Comparison of ENCODE assay signal across 22 mouse cellular contexts in genomic region chr5:27010582-27010981, GRCm38 (mm10).
DNase-seq lines count a peak whose midpoint lies in the region; ATAC-seq and TF ChIP-seq lines count a peak whose summit lies in the region.
"Had no signal": no experiment of that assay in that cellular context is flagged by ENCODE, and none has a peak within 500 bp of the region (broad histone marks: within the 10 kb centered on the region; RNA-seq: fewer than 3 reads in every experiment).

No protein-coding gene starts in this region.

- H3K9me3 ChIP-seq in midbrain, embryonic 10.5 days (replicated peaks) = no peaks in the 10 kb centered on the region
- H3K9me3 ChIP-seq: embryonic facial prominence, embryonic 15.5 days; heart, embryonic 15.5 days; hindbrain, embryonic 13.5 days had no signal

- no peak for TF ChIP-seq CTCF in lung, adult 2 months (IDR thresholded peaks at IDR 0.05; ENCODE audit: insufficient read depth, low read length)
- TF ChIP-seq CTCF in cerebellum, adult 2 months (IDR thresholded peaks at IDR 0.05; ENCODE audit: borderline replicate concordance, insufficient read depth, low read depth, low read length) = no peak

- WGBS in lung, adult 2 months = 72% methylated on average over 5 of the region's 5 CpGs
- 10% methylated on average over 5 of the region's 5 CpGs for WGBS in cerebellum, adult 2 months
- 97% methylated on average over 5 of the region's 5 CpGs for WGBS in midbrain, embryonic 10.5 days

- no peaks in the 10 kb centered on the region for H3K36me3 ChIP-seq in midbrain, embryonic 10.5 days
- H3K36me3 ChIP-seq: embryonic facial prominence, embryonic 15.5 days; heart, embryonic 15.5 days; hindbrain, embryonic 13.5 days had no signal

- peak overlapping the region; percentile 73 for H3K27ac ChIP-seq in cerebellum, adult 2 months (ENCODE audit: insufficient read depth, low read length)
- H3K27ac ChIP-seq in midbrain, embryonic 10.5 days (replicated peaks) = no peak overlapping the region
- H3K27ac ChIP-seq: embryonic facial prominence, embryonic 15.5 days; heart, adult 2 months; heart, embryonic 15.5 days; hindbrain, embryonic 13.5 days; hindbrain, postnatal 0 days had no signal

- DNase-seq in lung, postnatal 36 days = peak; percentile 2
- no peak for DNase-seq in lung, adult 2 months
- peak; percentile 84 to 93 for DNase-seq in cerebellum, adult 2 months
- DNase-seq in cerebellum, postnatal 10 days = peak; percentile 57 to 59
- no peak for DNase-seq in thymus, postnatal 14 days
- no peak for DNase-seq in midbrain, embryonic 10.5 days (ENCODE audit: low spot score)
- DNase-seq: adrenal gland, adult 2 months; adrenal gland, postnatal 25 days; embryo, embryonic 11 days; forebrain, postnatal 0 days; gastrocnemius, postnatal 14 days; heart, adult 2 months; heart, postnatal 14 days; kidney, adult 11 months had no signal

- no peak for TF ChIP-seq POLR2A in lung, adult 2 months (IDR thresholded peaks at IDR 0.05; ENCODE audit: borderline replicate concordance, extremely low read depth, low read depth, low read length)
- TF ChIP-seq POLR2A in cerebellum, adult 2 months (IDR thresholded peaks at IDR 0.05; ENCODE audit: borderline replicate concordance, insufficient read depth, low read length) = no peak

- no peak for ATAC-seq in erythroid progenitor cell, adult 5-6 weeks (replicated peaks; ENCODE audit: low FRiP score, poor library complexity, severe bottlenecking)
- ATAC-seq: hindbrain, postnatal 0 days; Patski had no signal

- H3K4me1 ChIP-seq in lung, adult 2 months (ENCODE audit: control insufficient read depth, insufficient read depth, low read length) = no peaks in the 10 kb centered on the region
- peaks cover 30% of the 10 kb centered on the region for H3K4me1 ChIP-seq in cerebellum, adult 2 months (ENCODE audit: control insufficient read depth, insufficient read depth, low read length)
- H3K4me1 ChIP-seq in midbrain, embryonic 10.5 days = no peaks in the 10 kb centered on the region
- H3K4me1 ChIP-seq: embryonic facial prominence, embryonic 15.5 days; heart, embryonic 15.5 days had no signal

- H3K27me3 ChIP-seq in cerebellum, adult 2 months (ENCODE audit: control insufficient read depth, insufficient read depth, low read length) = no peaks in the 10 kb centered on the region
- no peaks in the 10 kb centered on the region for H3K27me3 ChIP-seq in midbrain, embryonic 10.5 days (ENCODE audit: low read depth, poor library complexity, severe bottlenecking)
- H3K27me3 ChIP-seq: CH12.LX; embryonic facial prominence, embryonic 15.5 days; heart, embryonic 15.5 days; hindbrain, embryonic 13.5 days; Patski had no signal

- H3K4me3 ChIP-seq in lung, adult 2 months (replicated peaks; ENCODE audit: extremely low read depth, low read depth, low read length) = no peak overlapping the region
- H3K4me3 ChIP-seq in cerebellum, adult 2 months (replicated peaks; ENCODE audit: insufficient read depth, low read depth, low read length) = no peak overlapping the region
- no peak overlapping the region for H3K4me3 ChIP-seq in midbrain, embryonic 10.5 days
- H3K4me3 ChIP-seq: embryonic facial prominence, embryonic 15.5 days; erythroblast, embryonic 14.5 days; heart, adult 2 months; heart, embryonic 15.5 days; hindbrain, embryonic 13.5 days had no signal

Comparison
In these comparisons a context has a peak if more than half of its experiments do, and no peak if none do; other contexts are left out.
1. DNase-seq: peak in lung, postnatal 36 days (single experiment), cerebellum, adult 2 months (2 of 2) and cerebellum, postnatal 10 days (2 of 2); none in lung, adult 2 months (single experiment), thymus, postnatal 14 days (single experiment) and midbrain, embryonic 10.5 days (single experiment).